Mouse (Mus musculus) ES-E14 (cell line): ENCODE measurements around the gene Tfeb.

Experiments used
- CHD2 ChIP-seq: IDR thresholded peaks from 2 replicates; pipeline ENCODE4 v1.6.1; 2014; ENCODE audit warnings: mild to moderate bottlenecking, low read depth, low read length, inconsistent platforms
- HCFC1 ChIP-seq: IDR thresholded peaks from 2 replicates; pipeline ENCODE4 v1.6.1; 2012; ENCODE audit warnings: low read length, inconsistent platforms, borderline replicate concordance; ENCODE audit not compliant: insufficient read depth
- ZC3H11A ChIP-seq: IDR thresholded peaks from 2 replicates; pipeline ENCODE4 v1.6.1; 2012; ENCODE audit warnings: low read depth, mild to moderate bottlenecking, inconsistent platforms, low read length, borderline replicate concordance
- ZNF384 ChIP-seq: IDR thresholded peaks from 2 replicates; pipeline ENCODE4 v1.6.1; 2012; ENCODE audit warnings: low read depth, low read length, inconsistent platforms

- TF ChIP-seq ZC3H11A (no peak), HCFC1 (no peak), ZNF384 (no peak), CHD2 (no peak)
Observed at GRCm38 (mm10) chr17:47802806-47803205, 66.0 kb downstream of the Tfeb start.
